Mouse (Mus musculus) heart, postnatal 4 days (tissue): ENCODE measurements around the gene Pex5. TPM values are rescaled to one million over a fixed set of nuclear protein-coding genes. Genes with fewer than 3 reads are reported as not detected.

ENCODE experiments used
- DNase-seq: peaks from one replicate; pipeline ENCODE4 v3.0.0; 2021
- total RNA-seq, 2 experiments: library from RNA; stranded (reverse); gene quantifications; 2 replicates each; pipeline ENCODE4 v1.2.3; 2021

Pex5 gene
- total RNA-seq: 10 to 100 TPM; 26.1 TPM

GRCm38 (mm10) chr6:124414927-124415325 is at the start of gene Pex5:
TSS of gene Pex5 (minus strand) at chr6:124415067.
- DNase-seq: peak; percentile 98

GRCm38 (mm10) chr6:124463881-124464291 is 49.0 kb upstream of the Pex5 start:
- DNase-seq: no peak

- DNase-seq: no peak
These were observed 44.5 kb upstream of the Pex5 start for GRCm38 (mm10) chr6:124459388-124459787.

- no peak for DNase-seq
These were observed 43.6 kb upstream of the Pex5 start for GRCm38 (mm10) chr6:124458505-124458904.

GRCm38 (mm10) chr6:124457827-124458226 is 43.0 kb upstream of the Pex5 start:
- DNase-seq: no peak

- DNase-seq: no peak
These were observed 41.4 kb upstream of the Pex5 start for GRCm38 (mm10) chr6:124456243-124456642.

- no peak for DNase-seq
These were observed 38.9 kb upstream of the Pex5 start for GRCm38 (mm10) chr6:124453756-124454155.

- DNase-seq: no peak
These were observed 37.1 kb upstream of the Pex5 start for GRCm38 (mm10) chr6:124451995-124452394.

GRCm38 (mm10) chr6:124449668-124450383 is 35.0 kb upstream of the Pex5 start:
- DNase-seq: no peak

GRCm38 (mm10) chr6:124448959-124449667 is 34.2 kb upstream of the Pex5 start:
- DNase-seq: no peak

GRCm38 (mm10) chr6:124448186-124448852 is 33.5 kb upstream of the Pex5 start:
- no peak for DNase-seq

- no peak for DNase-seq
These were observed 32.5 kb upstream of the Pex5 start for GRCm38 (mm10) chr6:124447356-124447755.

- no peak for DNase-seq
These were observed 31.6 kb upstream of the Pex5 start for GRCm38 (mm10) chr6:124446459-124446858.

GRCm38 (mm10) chr6:124446024-124446423 is 31.2 kb upstream of the Pex5 start:
- no peak for DNase-seq

GRCm38 (mm10) chr6:124443338-124443737 is 28.5 kb upstream of the Pex5 start:
- DNase-seq: no peak

- no peak for DNase-seq
These were observed 21.4 kb upstream of the Pex5 start for GRCm38 (mm10) chr6:124436245-124436644.

- no peak for DNase-seq
These were observed 20.3 kb upstream of the Pex5 start for GRCm38 (mm10) chr6:124435173-124435572.

GRCm38 (mm10) chr6:124433688-124434324 is 18.9 kb upstream of the Pex5 start:
- no peak for DNase-seq

- no peak for DNase-seq
These were observed 16.1 kb upstream of the Pex5 start for GRCm38 (mm10) chr6:124430784-124431495.

GRCm38 (mm10) chr6:124430379-124430778 is 15.5 kb upstream of the Pex5 start:
- no peak for DNase-seq

GRCm38 (mm10) chr6:124427791-124428576 is 13.1 kb upstream of the Pex5 start:
- no peak for DNase-seq
